Mouse (Mus musculus): ENCODE measurements at regions not wholly inside any gene's neighbourhood (a gene's known extent, or its start where the extent isn't known, plus 50 kb on each side); places are given as distances from the start of the nearest gene placed in this dataset.

- no peak for DNase-seq (ENCODE audit: extremely low spot score)
Observed at GRCm38 (mm10) chr12:79883651-79884050, 229.2 kb downstream of the Zfp36l1 start.

DNA sequence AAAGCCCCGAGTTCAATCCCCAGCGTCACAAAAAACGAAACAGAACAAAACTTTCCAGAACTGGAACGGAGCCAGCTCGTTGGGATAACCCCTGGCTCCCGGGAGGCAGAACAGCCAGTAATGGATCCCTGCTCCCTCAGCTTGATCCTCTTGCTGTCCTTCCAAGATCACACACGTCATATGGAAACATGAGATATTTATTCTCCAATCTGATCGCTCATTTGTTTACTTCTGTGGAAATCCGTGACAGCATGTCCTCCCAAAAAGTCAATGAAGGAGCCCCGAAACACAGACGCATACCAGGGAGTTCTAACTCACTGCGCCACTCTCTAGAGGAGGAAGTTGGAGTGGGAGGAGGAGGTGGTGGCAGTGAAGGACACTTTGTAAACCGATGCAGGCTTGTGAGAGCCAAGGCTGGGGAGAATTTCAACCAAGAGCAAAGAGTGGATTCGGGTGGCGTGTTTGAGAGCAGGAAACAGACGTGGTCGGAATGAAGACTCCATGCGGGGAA lies 232.0 kb downstream of the Zfp36l1 start:
- DNase-seq (ENCODE audit: extremely low spot score), result no peak

- no peak for DNase-seq (ENCODE audit: extremely low spot score)
Observed at GRCm38 (mm10) chr12:79880346-79880745, 232.5 kb downstream of the Zfp36l1 start.

DNA sequence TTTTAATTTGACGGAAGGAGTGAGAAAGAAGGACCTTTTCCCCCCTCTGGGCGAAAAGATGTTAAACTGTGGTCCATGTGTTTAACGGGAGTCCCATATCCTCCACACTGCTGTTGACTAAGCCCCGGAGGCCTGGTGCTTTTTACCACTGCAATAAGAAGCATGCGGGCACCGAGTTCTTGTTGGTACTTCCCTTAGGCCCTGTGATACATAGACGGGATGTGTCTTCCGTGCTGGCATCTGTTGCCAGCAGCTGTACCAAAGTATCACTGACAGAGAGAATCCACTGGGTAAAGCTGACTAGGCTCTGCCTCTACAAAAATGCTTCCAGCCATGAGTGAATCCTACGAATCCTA lies 232.9 kb downstream of the Zfp36l1 start:
- no peak for DNase-seq (ENCODE audit: extremely low spot score)

GRCm38 (mm10) chr12:79879093-79879917 lies 233.5 kb downstream of the Zfp36l1 start:
- DNase-seq (ENCODE audit: extremely low spot score), result peak; percentile 79

- no peak for DNase-seq (ENCODE audit: extremely low spot score)
Observed at GRCm38 (mm10) chr12:79878766-79879092, 234.1 kb downstream of the Zfp36l1 start.

GRCm38 (mm10) chr12:79878163-79878562 lies 234.7 kb downstream of the Zfp36l1 start:
- no peak for DNase-seq (ENCODE audit: extremely low spot score)

DNA sequence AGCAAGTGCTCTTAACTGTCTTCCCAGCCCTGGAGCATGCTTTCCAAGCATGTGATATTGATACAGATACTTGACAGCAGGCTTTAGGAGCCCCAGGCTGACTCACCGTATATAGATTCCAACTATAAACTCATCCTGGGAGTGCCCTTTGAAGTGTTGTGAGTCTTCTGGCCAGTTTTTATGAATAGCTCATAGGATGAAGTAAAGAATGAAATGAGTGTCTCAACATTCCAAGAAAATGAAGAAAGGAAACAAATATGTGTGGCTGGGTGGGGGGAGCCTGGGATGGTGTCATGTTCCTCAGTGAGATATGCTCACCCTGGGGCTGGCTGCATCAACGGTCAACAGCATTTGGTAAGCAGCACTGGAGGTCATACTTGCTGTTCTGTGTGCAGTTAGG lies 238.5 kb downstream of the Zfp36l1 start:
- DNase-seq (ENCODE audit: extremely low spot score), result no peak

DNA sequence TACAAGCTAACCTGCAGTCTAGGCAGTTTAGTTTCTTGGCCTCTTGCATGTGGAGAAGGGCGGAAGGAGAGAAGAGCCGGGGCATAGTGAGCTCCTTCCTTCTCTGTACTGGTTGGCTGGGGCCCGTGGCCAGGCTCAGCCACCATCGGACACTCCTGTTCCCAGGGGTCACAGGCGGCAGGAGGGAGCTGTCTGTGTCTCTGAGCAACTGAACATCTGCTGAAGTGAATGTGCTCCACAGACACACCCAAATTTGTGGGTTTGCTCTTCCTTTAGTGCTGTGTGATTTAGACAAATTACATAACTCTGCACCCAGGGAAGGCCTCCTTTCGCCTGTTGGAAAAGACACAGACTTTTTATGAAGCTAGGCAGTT lies 247.6 kb downstream of the Zfp36l1 start:
- no peak for DNase-seq (ENCODE audit: extremely low spot score)

- DNase-seq (ENCODE audit: extremely low spot score), result no peak
Observed at GRCm38 (mm10) chr12:79864346-79865178, 248.3 kb downstream of the Zfp36l1 start.
